In the genomic region with DNA sequence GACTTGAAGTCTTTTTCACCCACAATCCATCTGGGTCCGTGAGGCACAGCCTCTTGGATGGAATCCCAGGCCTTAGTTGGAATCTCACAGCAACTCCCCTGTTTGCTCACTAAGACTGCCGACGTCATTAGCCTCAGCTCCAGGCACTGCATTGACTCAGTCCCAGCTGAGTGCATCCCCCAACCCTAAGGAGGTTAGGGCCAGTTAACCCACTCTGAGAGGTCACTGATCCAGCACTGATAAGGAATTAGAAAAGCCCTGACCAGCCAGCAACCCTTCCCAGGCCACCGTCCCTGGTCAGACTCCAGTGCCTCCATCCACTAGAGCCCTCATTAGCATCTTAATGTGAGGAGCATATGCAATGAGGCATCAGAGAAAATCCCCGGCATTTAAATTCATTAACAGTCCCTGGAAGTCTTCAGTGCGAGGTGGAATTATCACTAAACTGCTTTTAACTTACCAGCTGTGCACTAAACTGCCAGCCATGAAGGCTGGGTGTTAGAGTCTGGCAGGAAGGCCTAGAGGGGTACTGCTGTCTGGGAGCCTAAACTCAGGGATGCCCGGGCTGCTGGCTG, we compare ENCODE assay signal across 10 mouse cellular contexts.
DNase-seq lines count a peak whose midpoint lies in the region; ATAC-seq lines count a peak whose summit lies in the region.
"Had no signal": no experiment of that assay in that cellular context is flagged by ENCODE, and none has a peak within 500 bp of the region (broad histone marks: within the 10 kb centered on the region; RNA-seq: fewer than 3 reads in every experiment).

No protein-coding gene starts in this region.

- no peak overlapping the region for H3K4me2 ChIP-seq in forebrain, embryonic 12.5 days
- H3K4me2 ChIP-seq in hindbrain, embryonic 16.5 days (ENCODE audit: low read length) = no peak overlapping the region
- H3K4me2 ChIP-seq in midbrain, embryonic 16.5 days (ENCODE audit: low read length) = 0 out of 2 replicates have a peak overlapping the region, but pooled peaks have one; percentile 3
- no peak overlapping the region for H3K4me2 ChIP-seq in intestine, embryonic 15.5 days (replicated peaks)
- H3K4me2 ChIP-seq: embryonic facial prominence, embryonic 12.5 days; limb, embryonic 15.5 days had no signal

- H3K4me3 ChIP-seq in forebrain, embryonic 12.5 days (replicated peaks) = no peak overlapping the region
- H3K4me3 ChIP-seq in hindbrain, embryonic 16.5 days (ENCODE audit: low read length) = no peak overlapping the region
- no peak overlapping the region for H3K4me3 ChIP-seq in midbrain, embryonic 16.5 days (ENCODE audit: low read depth, low read length)
- no peak overlapping the region for H3K4me3 ChIP-seq in intestine, embryonic 15.5 days (replicated peaks)
- H3K4me3 ChIP-seq: embryonic facial prominence, embryonic 12.5 days; limb, embryonic 15.5 days had no signal

- peak; percentile 84 for DNase-seq in brain, adult 2 months (ENCODE audit: low read depth, low spot score)
- no peak for DNase-seq in adrenal gland, postnatal 10 days
- no peak for DNase-seq in heart, postnatal 10 days
- DNase-seq: kidney, adult 2 months had no signal

- no peaks in the 10 kb centered on the region for H3K9me3 ChIP-seq in forebrain, embryonic 12.5 days
- H3K9me3 ChIP-seq in hindbrain, embryonic 16.5 days (ENCODE audit: control insufficient read depth, low read length) = no peaks in the 10 kb centered on the region
- no peaks in the 10 kb centered on the region for H3K9me3 ChIP-seq in midbrain, embryonic 16.5 days (replicated peaks; ENCODE audit: control insufficient read depth, low read length, poor library complexity, severe bottlenecking)
- H3K9me3 ChIP-seq in intestine, embryonic 15.5 days = no peaks in the 10 kb centered on the region
- H3K9me3 ChIP-seq: embryonic facial prominence, embryonic 12.5 days; limb, embryonic 15.5 days had no signal

- ATAC-seq in forebrain, embryonic 12.5 days (ENCODE audit: low FRiP score) = peak; percentile 79
- ATAC-seq in hindbrain, embryonic 16.5 days = peak; percentile 81
- peak; percentile 66 for ATAC-seq in midbrain, embryonic 16.5 days
- no peak for ATAC-seq in intestine, embryonic 15.5 days

- intact Hi-C loops in heart, postnatal 10 days (cut with DNase I) = no loop called here

- peaks cover 16% of the 10 kb centered on the region for H3K4me1 ChIP-seq in forebrain, embryonic 12.5 days
- H3K4me1 ChIP-seq in hindbrain, embryonic 16.5 days (ENCODE audit: control insufficient read depth, insufficient read depth, low read depth, low read length) = peaks cover 11% of the 10 kb centered on the region
- peaks cover 11% of the 10 kb centered on the region for H3K4me1 ChIP-seq in midbrain, embryonic 16.5 days (ENCODE audit: control insufficient read depth, insufficient read depth, low read length)
- no peaks in the 10 kb centered on the region for H3K4me1 ChIP-seq in intestine, embryonic 15.5 days (replicated peaks)
- H3K4me1 ChIP-seq: embryonic facial prominence, embryonic 12.5 days; limb, embryonic 15.5 days had no signal

- peak overlapping the region; percentile 81 for H3K27ac ChIP-seq in forebrain, embryonic 12.5 days
- H3K27ac ChIP-seq in hindbrain, embryonic 16.5 days (ENCODE audit: low read depth, low read length) = peak overlapping the region; percentile 20
- H3K27ac ChIP-seq in midbrain, embryonic 16.5 days (ENCODE audit: low read length) = peak overlapping the region; percentile 70
- H3K27ac ChIP-seq in intestine, embryonic 15.5 days = no peak overlapping the region
- H3K27ac ChIP-seq: embryonic facial prominence, embryonic 12.5 days; limb, embryonic 15.5 days had no signal

- 9% methylated on average over 7 of the region's 7 CpGs for WGBS in forebrain, embryonic 12.5 days
- WGBS in hindbrain, embryonic 16.5 days = 10% methylated on average over 7 of the region's 7 CpGs
- 8% methylated on average over 7 of the region's 7 CpGs for WGBS in midbrain, embryonic 16.5 days
- WGBS in intestine, embryonic 15.5 days = 20% methylated on average over 7 of the region's 7 CpGs

- H3K9ac ChIP-seq in forebrain, embryonic 12.5 days = no peak overlapping the region
- no peak overlapping the region for H3K9ac ChIP-seq in hindbrain, embryonic 16.5 days (ENCODE audit: low read depth, low read length)
- H3K9ac ChIP-seq in midbrain, embryonic 16.5 days (ENCODE audit: low read depth, low read length) = no peak overlapping the region
- no peak overlapping the region for H3K9ac ChIP-seq in intestine, embryonic 15.5 days
- H3K9ac ChIP-seq: embryonic facial prominence, embryonic 12.5 days; limb, embryonic 15.5 days had no signal

- no peaks in the 10 kb centered on the region for H3K36me3 ChIP-seq in forebrain, embryonic 12.5 days (replicated peaks)
- no peaks in the 10 kb centered on the region for H3K36me3 ChIP-seq in hindbrain, embryonic 16.5 days (ENCODE audit: control insufficient read depth, insufficient read depth, low read length)
- no peaks in the 10 kb centered on the region for H3K36me3 ChIP-seq in midbrain, embryonic 16.5 days (ENCODE audit: control insufficient read depth, insufficient read depth, low read length)
- H3K36me3 ChIP-seq in intestine, embryonic 15.5 days = no peaks in the 10 kb centered on the region
- H3K36me3 ChIP-seq: embryonic facial prominence, embryonic 12.5 days; limb, embryonic 15.5 days had no signal

- peaks cover 15% of the 10 kb centered on the region; the same call in 1 of the 2 replicates for H3K27me3 ChIP-seq in forebrain, embryonic 12.5 days
- H3K27me3 ChIP-seq in hindbrain, embryonic 16.5 days (replicated peaks; ENCODE audit: control insufficient read depth, insufficient read depth, low read length) = no peaks in the 10 kb centered on the region
- no peaks in the 10 kb centered on the region for H3K27me3 ChIP-seq in midbrain, embryonic 16.5 days (ENCODE audit: control insufficient read depth, insufficient read depth, low read depth, low read length)
- H3K27me3 ChIP-seq in intestine, embryonic 15.5 days (replicated peaks) = no peaks in the 10 kb centered on the region; the same call in 1 of the 2 replicates
- H3K27me3 ChIP-seq: embryonic facial prominence, embryonic 12.5 days had no signal
